Mouse (Mus musculus): ENCODE measurements around the gene Morf4l1. TPM values are rescaled to one million over a fixed set of nuclear protein-coding genes. Genes with fewer than 3 reads are reported as not detected.

The Morf4l1 gene
- 507 TPM for polyA plus RNA-seq (2014; fragmentation: Illumina TruSeq; extraction: RNeasy Lipid Tissue Mini Kit (QIAGEN cat#74804); ENCODE audit: low read depth, low replicate concordance)

DNA sequence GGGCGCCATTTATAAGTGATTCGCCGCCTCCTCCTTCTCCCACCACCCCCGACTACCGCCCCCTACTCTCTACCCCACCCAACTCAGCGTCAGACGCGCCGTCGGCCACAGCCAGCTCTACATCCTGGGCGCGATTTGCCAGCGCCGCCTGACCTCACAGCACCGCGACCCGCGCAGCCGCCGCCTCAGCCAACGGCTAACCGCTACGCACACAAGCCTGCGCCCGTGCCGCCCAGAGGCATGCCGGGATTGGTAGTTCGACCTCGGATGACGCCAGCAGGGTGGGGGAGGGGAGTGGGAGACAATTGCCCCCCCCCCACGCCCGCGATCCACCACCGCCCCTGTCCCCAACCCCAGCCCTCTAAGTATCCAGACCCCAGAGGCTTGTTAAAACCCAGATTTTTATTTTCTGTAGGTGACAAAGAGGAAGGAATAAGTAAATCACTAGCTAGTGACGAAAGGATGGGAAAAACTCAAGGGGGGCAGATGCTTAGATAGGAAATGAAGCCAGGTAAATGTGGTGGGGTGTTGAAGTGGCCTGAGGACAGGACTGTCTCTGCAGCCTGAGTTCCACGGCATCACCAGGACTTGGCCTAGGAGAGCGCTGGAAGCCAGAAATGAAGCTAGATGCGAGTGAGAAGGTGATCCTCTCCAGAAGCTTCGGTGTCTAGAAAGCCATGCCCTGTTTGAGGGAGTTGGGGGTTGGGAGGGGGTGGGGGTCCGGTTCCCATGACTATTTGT lies at the start of gene Morf4l1:
Gene Morf4l1 (minus strand): TSS at position 208 of the 741 bp plus-strand sequence.

DNA sequence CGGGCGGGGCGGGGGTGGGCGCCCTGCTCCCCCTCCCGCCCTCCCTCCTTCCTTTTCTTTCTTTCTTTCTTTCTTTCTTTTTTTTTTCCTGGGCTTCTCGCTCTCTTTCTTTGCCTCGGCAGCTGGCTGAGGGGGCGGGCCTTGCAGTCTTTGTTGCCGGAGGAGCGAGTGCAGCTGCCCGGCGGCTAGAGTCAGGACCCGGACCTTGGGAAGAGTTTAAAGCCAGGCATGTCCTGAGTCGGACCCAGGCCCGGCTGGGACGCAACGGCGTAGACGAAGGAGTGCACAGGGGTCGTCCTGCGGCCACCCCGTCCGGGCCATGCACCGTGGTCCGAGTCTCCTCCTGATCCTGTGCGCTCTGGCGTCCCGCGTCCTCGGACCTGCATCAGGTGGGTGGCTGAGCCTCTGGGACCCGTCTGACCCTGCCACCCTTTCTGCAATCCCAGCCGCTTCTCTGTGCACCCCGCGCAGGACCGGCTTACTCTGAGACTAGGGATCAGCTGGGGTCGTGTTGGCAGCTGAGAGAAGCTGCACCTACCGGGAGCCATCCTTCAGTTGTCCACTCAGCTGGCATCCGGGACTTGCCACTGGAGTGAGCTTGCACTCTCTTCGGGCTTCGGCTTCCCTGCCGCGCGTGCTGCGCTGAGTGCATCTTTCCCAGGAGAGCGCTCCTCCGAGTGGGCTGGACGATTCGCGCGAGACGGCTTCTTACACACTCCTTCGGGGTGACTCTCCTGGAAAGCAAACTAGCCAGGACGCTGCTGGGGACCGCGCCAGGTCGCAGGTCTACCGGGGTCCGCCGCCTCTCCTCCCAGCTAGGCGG lies 48.6 kb upstream of the Morf4l1 start, which contains the start of gene Adamts7:
Gene Adamts7 (plus strand): TSS at position 144 of the 823 bp plus-strand sequence.

DNA sequence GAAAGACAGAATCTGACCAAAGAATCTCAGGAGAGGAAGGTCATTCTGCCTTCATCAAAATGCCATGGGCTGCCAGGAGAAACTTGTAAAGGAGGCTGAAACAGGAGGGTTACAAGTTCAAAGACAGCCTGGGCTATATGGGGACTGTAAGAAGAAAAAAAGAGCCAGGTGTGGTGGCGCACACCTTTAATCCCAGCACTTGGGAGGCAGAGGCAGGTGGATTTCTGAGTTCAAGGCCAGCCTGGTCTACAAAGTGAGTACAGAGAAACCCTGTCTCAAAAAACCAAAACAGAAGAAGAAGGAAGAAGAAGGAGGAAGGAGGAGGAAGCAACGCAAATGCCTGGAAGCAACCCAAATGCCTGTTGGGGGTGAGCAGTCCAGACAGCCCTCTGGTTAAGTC lies 60.7 kb downstream of the Morf4l1 start, which contains the start of gene Ctsh:
Gene Ctsh (plus strand): TSS at position 301 of the 400 bp plus-strand sequence.

Other genes starting within 250 kb of the Morf4l1 start
- not detected for gene Rasgrf1, start 204.9 kb downstream of the Morf4l1 start, polyA plus RNA-seq (2014; fragmentation: Illumina TruSeq; extraction: RNeasy Lipid Tissue Mini Kit (QIAGEN cat#74804); ENCODE audit: low read depth, low replicate concordance)
- 446 TPM for gene Ctsh, start 60.6 kb downstream of the Morf4l1 start, polyA plus RNA-seq (2014; fragmentation: Illumina TruSeq; extraction: RNeasy Lipid Tissue Mini Kit (QIAGEN cat#74804); ENCODE audit: low read depth, low replicate concordance)
- gene Adamts7, start 48.3 kb upstream of the Morf4l1 start, polyA plus RNA-seq (2014; fragmentation: Illumina TruSeq; extraction: RNeasy Lipid Tissue Mini Kit (QIAGEN cat#74804); ENCODE audit: low read depth, low replicate concordance), result 0.16 TPM
- 4.4 TPM for gene Tbc1d2b, start 156.0 kb upstream of the Morf4l1 start, polyA plus RNA-seq (2014; fragmentation: Illumina TruSeq; extraction: RNeasy Lipid Tissue Mini Kit (QIAGEN cat#74804); ENCODE audit: low read depth, low replicate concordance)